8 mouse cellular contexts compared by ENCODE assay signal in genomic region chr3:32530041-32530440, GRCm38 (mm10). TPM values are rescaled to one million over a fixed set of nuclear protein-coding genes. Genes with fewer than 3 reads are reported as not detected.
DNase-seq lines count a peak whose midpoint lies in the region; ATAC-seq and TF ChIP-seq lines count a peak whose summit lies in the region.

No protein-coding gene starts in this region.

- 0 out of 2 replicates have a peak, but pooled peaks cover 4% of the 10 kb centered on the region for H3K9me3 ChIP-seq in forebrain, embryonic 13.5 days (replicated peaks)
- H3K9me3 ChIP-seq in liver, embryonic 12.5 days (replicated peaks): peaks cover 9% of the 10 kb centered on the region

- H3K27ac ChIP-seq in cerebellum, adult 2 months (ENCODE audit: insufficient read depth, low read length): no peak overlapping the region
- no peak overlapping the region for H3K27ac ChIP-seq in forebrain, embryonic 13.5 days
- H3K27ac ChIP-seq in liver, embryonic 12.5 days: peak overlapping the region; percentile 82

- peak overlapping the region; percentile 83 for H3K9ac ChIP-seq in forebrain, embryonic 13.5 days
- H3K9ac ChIP-seq in liver, embryonic 12.5 days: peak overlapping the region; percentile 84

- H3K4me1 ChIP-seq in cerebellum, adult 2 months (ENCODE audit: control insufficient read depth, insufficient read depth, low read length): no peaks in the 10 kb centered on the region; the same call in 1 of the 2 replicates
- H3K4me1 ChIP-seq in forebrain, embryonic 13.5 days: peaks cover 10% of the 10 kb centered on the region
- peaks cover 33% of the 10 kb centered on the region for H3K4me1 ChIP-seq in liver, embryonic 12.5 days

- peak overlapping the region; percentile 68 for H3K4me2 ChIP-seq in forebrain, embryonic 13.5 days
- H3K4me2 ChIP-seq in liver, embryonic 12.5 days: peak overlapping the region; percentile 75

- TF ChIP-seq POLR2A in cerebellum, adult 2 months (IDR thresholded peaks at IDR 0.05; ENCODE audit: borderline replicate concordance, insufficient read depth, low read length): no peak

- no peaks in the 10 kb centered on the region for H3K27me3 ChIP-seq in cerebellum, adult 2 months (ENCODE audit: control insufficient read depth, insufficient read depth, low read length)
- no peaks in the 10 kb centered on the region for H3K27me3 ChIP-seq in C2C12 (ENCODE audit: control insufficient read depth, insufficient read depth, insufficient read length)
- H3K27me3 ChIP-seq in forebrain, embryonic 13.5 days: no peaks in the 10 kb centered on the region
- H3K27me3 ChIP-seq in liver, embryonic 12.5 days (replicated peaks): no peaks in the 10 kb centered on the region

- H3K4me3 ChIP-seq in cerebellum, adult 2 months (replicated peaks; ENCODE audit: insufficient read depth, low read depth, low read length): peak overlapping the region; percentile 77
- peak overlapping the region; percentile 65 for H3K4me3 ChIP-seq in C2C12 (ENCODE audit: insufficient read depth, poor library complexity, severe bottlenecking)
- H3K4me3 ChIP-seq in forebrain, embryonic 13.5 days: peak overlapping the region; percentile 89
- peak overlapping the region; percentile 79 for H3K4me3 ChIP-seq in liver, embryonic 12.5 days

- no peak for DNase-seq in cerebellum, adult 2 months
- DNase-seq in cerebellum, postnatal 25 days: no peak
- DNase-seq in frontal cortex, postnatal 14 days (ENCODE audit: low spot score in 2 of 2): no peak
- no peak for DNase-seq in urinary bladder, postnatal 25 days (ENCODE audit: low spot score)
- DNase-seq in adrenal gland, postnatal 14 days: no peak

- H3K79me2 ChIP-seq in C2C12 (ENCODE audit: control insufficient read depth, insufficient read depth): peaks cover 16% of the 10 kb centered on the region

- H3K79me3 ChIP-seq in C2C12 (ENCODE audit: low read depth): peaks cover 3% of the 10 kb centered on the region

- H3K36me3 ChIP-seq in C2C12 (ENCODE audit: control insufficient read depth, insufficient read depth): peaks cover 25% of the 10 kb centered on the region
- H3K36me3 ChIP-seq in forebrain, embryonic 13.5 days (ENCODE audit: poor library complexity, severe bottlenecking): peaks cover 24% of the 10 kb centered on the region
- peaks cover 32% of the 10 kb centered on the region for H3K36me3 ChIP-seq in liver, embryonic 12.5 days

- TF ChIP-seq CTCF in cerebellum, adult 2 months (IDR thresholded peaks at IDR 0.05; ENCODE audit: borderline replicate concordance, insufficient read depth, low read depth, low read length): no peak
- TF ChIP-seq CTCF in C2C12 (IDR thresholded peaks at IDR 0.05; ENCODE audit: control insufficient read depth, insufficient read depth, insufficient read length): no peak

- H3ac ChIP-seq in C2C12 (ENCODE audit: control insufficient read depth, insufficient read length, low read depth): peak overlapping the region; percentile 71

- 17% methylated on average over 5 of the region's 5 CpGs for WGBS in cerebellum, adult 2 months
- WGBS in forebrain, embryonic 13.5 days: 17% methylated on average over 5 of the region's 5 CpGs
- WGBS in liver, embryonic 12.5 days (ENCODE audit: insufficient replicate concordance): 13% methylated on average over 5 of the region's 5 CpGs

- no peak for ATAC-seq in forebrain, embryonic 13.5 days
- ATAC-seq in liver, embryonic 12.5 days: no peak

TF ChIP-seq in C2C12, 6 proteins besides CTCF, POLR2A, EP300 and RAD21:
- no peak for TF ChIP-seq FOSL1 (IDR thresholded peaks at IDR 0.05; ENCODE audit: insufficient read depth, low read length, poor library complexity, severe bottlenecking)
- no peak for TF ChIP-seq USF1 (IDR thresholded peaks at IDR 0.05; ENCODE audit: low read depth)
- no peak for TF ChIP-seq MYOG (IDR thresholded peaks at IDR 0.05; ENCODE audit: control insufficient read depth, extremely low read depth, insufficient read length)
- TF ChIP-seq MYOD1 (IDR thresholded peaks at IDR 0.05; ENCODE audit: control insufficient read depth, insufficient read length, low read depth): no peak
- no peak for TF ChIP-seq MAX (IDR thresholded peaks at IDR 0.05)
- no peak for TF ChIP-seq CEBPB (IDR thresholded peaks at IDR 0.05; ENCODE audit: low read depth)

RNA-seq across cellular contexts. Expression of gene Mfn1, which starts 0.8 kb away (rescaled TPM):
- polyA plus RNA-seq in cerebellum, adult 2 months (2012; rRNA removed): 134 and 143 TPM in 2 replicates
- polyA plus RNA-seq in C2C12 (2012; fragmentation: generic; extraction: Trizol): 10.1 TPM
- polyA plus RNA-seq in forebrain, embryonic 13.5 days (2015; fragmentation: Nextera tagmentation; extraction: Ambion mirVana): 32.0 and 39.4 TPM in 2 replicates
- 28.0 and 33.4 TPM in 2 replicates for polyA plus RNA-seq in liver, embryonic 12.5 days (2016; fragmentation: Nextera tagmentation; extraction: Ambion mirVana)
- total RNA-seq in adrenal gland, postnatal 14 days (2021): 73.9 and 92.5 TPM in 2 replicates

RNA-seq across cellular contexts. Expression of gene Zfp639, which starts 20.0 kb away (rescaled TPM):
- 53.5 and 53.8 TPM in 2 replicates for polyA plus RNA-seq in cerebellum, adult 2 months (2012; rRNA removed)
- 15.3 TPM for polyA plus RNA-seq in C2C12 (2012; fragmentation: generic; extraction: Trizol)
- 41.0 and 41.1 TPM in 2 replicates for polyA plus RNA-seq in forebrain, embryonic 13.5 days (2015; fragmentation: Nextera tagmentation; extraction: Ambion mirVana)
- 29.8 and 31.8 TPM in 2 replicates for polyA plus RNA-seq in liver, embryonic 12.5 days (2016; fragmentation: Nextera tagmentation; extraction: Ambion mirVana)
- 37.0 and 38.9 TPM in 2 replicates for total RNA-seq in adrenal gland, postnatal 14 days (2021)

RNA-seq across cellular contexts. Expression of gene Kcnmb3, which starts 38.0 kb away (rescaled TPM):
- polyA plus RNA-seq in cerebellum, adult 2 months (2012; rRNA removed): 0.05 TPM in 1 of 2 replicates, not detected in the other
- polyA plus RNA-seq in C2C12 (2012; fragmentation: generic; extraction: Trizol): not detected
- 0.14 and 0.18 TPM in 2 replicates for polyA plus RNA-seq in forebrain, embryonic 13.5 days (2015; fragmentation: Nextera tagmentation; extraction: Ambion mirVana)
- not detected in 2 replicates for polyA plus RNA-seq in liver, embryonic 12.5 days (2016; fragmentation: Nextera tagmentation; extraction: Ambion mirVana)
- 0.26 and 0.90 TPM in 2 replicates for total RNA-seq in adrenal gland, postnatal 14 days (2021)
